Mouse (Mus musculus) midbrain, embryonic 16.5 days (tissue): ENCODE data around the gene Il25. TPM values are rescaled to one million over a fixed set of nuclear protein-coding genes. Genes with fewer than 3 reads are reported as not detected.

Source experiments
- ATAC-seq: fragments of 200-750 bp; cut with Nextera tagmentation; 2 replicates; pipeline ENCODE4 v1.8.0; 2017; ENCODE audit warnings: moderate TSS enrichment
- H3K27ac ChIP-seq: fragments of 300-500 bp; sonication (generic); 2 replicates; pipeline ENCODE4 v1.5.1; 2014; ENCODE audit warnings: mild to moderate bottlenecking, low read length, mixed read lengths
- H3K27me3 ChIP-seq: fragments of 300-500 bp; sonication (generic); 2 replicates; pipeline ENCODE4 v1.6.1; 2014; ENCODE audit warnings: low read depth, low read length, mixed read lengths; ENCODE audit not compliant: control insufficient read depth, insufficient read depth
- H3K36me3 ChIP-seq: fragments of 300-500 bp; sonication (generic); 2 replicates; pipeline ENCODE4 v1.6.1; 2014; ENCODE audit warnings: mild to moderate bottlenecking, low read length, moderate library complexity, mixed read lengths; ENCODE audit not compliant: control insufficient read depth, insufficient read depth
- H3K4me1 ChIP-seq: fragments of 300-500 bp; sonication (generic); 2 replicates; pipeline ENCODE4 v1.6.1; 2014; ENCODE audit warnings: mild to moderate bottlenecking, low read length, mixed read lengths; ENCODE audit not compliant: control insufficient read depth, insufficient read depth
- H3K4me2 ChIP-seq: fragments of 300-500 bp; sonication (generic); 2 replicates; pipeline ENCODE4 v1.6.1; 2014; ENCODE audit warnings: mild to moderate bottlenecking, low read length, mixed read lengths
- H3K4me3 ChIP-seq: fragments of 300-500 bp; sonication (generic); 2 replicates; pipeline ENCODE4 v1.5.1; 2014; ENCODE audit warnings: low read depth, mild to moderate bottlenecking, low read length, moderate library complexity, mixed read lengths
- H3K9ac ChIP-seq: fragments of 300-500 bp; sonication (generic); 2 replicates; pipeline ENCODE4 v1.6.1; 2014; ENCODE audit warnings: low read depth, low read length, mixed read lengths
- H3K9me3 ChIP-seq: fragments of 300-500 bp; sonication (generic); replicated peaks from 2 replicates; pipeline ENCODE4 v1.6.1; 2014; ENCODE audit warnings: mild to moderate bottlenecking, low read length, mixed read lengths; ENCODE audit not compliant: control insufficient read depth, poor library complexity, severe bottlenecking
- WGBS: fragments of 180-500 bp; shearing (Covaris S2); extraction: QIAGEN DNeasy Blood & Tissue Kit; methylation state at CpG from one replicate; pipeline ENCODE4 v1.1.7; 2014; 5-methylcytosine and 5-hydroxymethylcytosine counted together
- polyA plus RNA-seq: library from polyadenylated mRNA; unstranded; fragments of >200 nt; fragmentation: Nextera tagmentation; extraction: Ambion mirVana; gene quantifications from 2 replicates; pipeline ENCODE4 v1.2.1, GENCODE M21; 2015

Il25 gene
- polyA plus RNA-seq, result 0.46 and 0.51 TPM in 2 replicates

GRCm38 (mm10) chr14:54932645-54933150 is at the start of gene Il25:
TSS of gene Il25 (plus strand) at chr14:54932695.
- Histone ChIP-seq H3K4me2 (no peak within 1 kb of the TSS), H3K9ac (no peak within 1 kb of the TSS), H3K27ac (no peak within 1 kb of the TSS), H3K36me3 (no peaks in the 10 kb centered on the region), H3K27me3 (no peaks in the 10 kb centered on the region), H3K4me3 (no peak within 1 kb of the TSS), H3K4me1 (peaks cover 6% of the 10 kb centered on the region; the same call in 1 of the 2 replicates), H3K9me3 (no peaks in the 10 kb centered on the region)
- 37% methylated on average over 6 of the region's 6 CpGs for WGBS
- ATAC-seq, result no peak

GRCm38 (mm10) chr14:54883154-54884021 is 49.1 kb upstream of the Il25 start, which contains the start of the genes Bcl2l2 and Gm20521:
TSS of gene Bcl2l2 (plus strand) at chr14:54883377.
TSS of gene Gm20521 (plus strand) at chr14:54883441.
- whole genome bisulfite sequencing, result 0% methylated on average over 25 of the region's 27 CpGs
- peak within 1 kb of the TSS; percentile 76 for H3K4me2 ChIP-seq
- H3K9ac ChIP-seq, result peak within 1 kb of the TSS; percentile 78
- no peaks in the 10 kb centered on the region for H3K36me3 ChIP-seq
- H3K4me3 ChIP-seq, result peak within 1 kb of the TSS; percentile 60
- peak; percentile 87 for ATAC-seq
- H3K4me1 ChIP-seq, result peaks cover 17% of the 10 kb centered on the region
- H3K9me3 ChIP-seq, result no peaks in the 10 kb centered on the region
- H3K27me3 ChIP-seq, result no peaks in the 10 kb centered on the region
- H3K27ac ChIP-seq, result peak within 1 kb of the TSS; percentile 87

GRCm38 (mm10) chr14:54884022-54884712 is 48.3 kb upstream of the Il25 start:
- Histone ChIP-seq H3K4me2 (peak overlapping the region; percentile 76), H3K36me3 (no peaks in the 10 kb centered on the region), H3K4me3 (peak overlapping the region; percentile 60), H3K27ac (peak overlapping the region; percentile 87), H3K27me3 (no peaks in the 10 kb centered on the region), H3K4me1 (peaks cover 17% of the 10 kb centered on the region), H3K9me3 (no peaks in the 10 kb centered on the region), H3K9ac (peak overlapping the region; percentile 78)
- no peak; the same call in 1 of the 2 replicates for ATAC-seq
- 28% methylated on average over 21 of the region's 21 CpGs for WGBS

GRCm38 (mm10) chr14:54885309-54885708 is 47.2 kb upstream of the Il25 start:
- H3K9ac ChIP-seq, result no peak overlapping the region
- H3K4me2 ChIP-seq, result no peak overlapping the region; the same call in 1 of the 2 replicates
- H3K9me3 ChIP-seq, result no peaks in the 10 kb centered on the region
- peaks cover 17% of the 10 kb centered on the region for H3K4me1 ChIP-seq
- no peak overlapping the region for H3K4me3 ChIP-seq
- ATAC-seq, result no peak
- 92% methylated on average over 11 of the region's 11 CpGs for WGBS
- no peak overlapping the region for H3K27ac ChIP-seq
- H3K27me3 ChIP-seq, result no peaks in the 10 kb centered on the region
- no peaks in the 10 kb centered on the region for H3K36me3 ChIP-seq

- Histone ChIP-seq H3K36me3 (peaks cover 7% of the 10 kb centered on the region), H3K9me3 (no peaks in the 10 kb centered on the region), H3K27me3 (no peaks in the 10 kb centered on the region), H3K4me1 (peaks cover 17% of the 10 kb centered on the region), H3K4me3 (peak within 1 kb of the TSS; percentile 38), H3K9ac (no peak within 1 kb of the TSS), H3K27ac (peak within 1 kb of the TSS; percentile 78), H3K4me2 (peak within 1 kb of the TSS; percentile 42)
- WGBS, result 93% methylated on average over 3 of the region's 3 CpGs
- no peak for ATAC-seq
These were observed 40.3 kb upstream of the Il25 start, which contains the start of gene Pabpn1 for GRCm38 (mm10) chr14:54892200-54892599. TSS of gene Pabpn1 (plus strand) at chr14:54892500.

GRCm38 (mm10) chr14:54893651-54894181 is 38.8 kb upstream of the Il25 start:
- ATAC-seq, result peak; percentile 98
- H3K27me3 ChIP-seq, result no peaks in the 10 kb centered on the region
- H3K27ac ChIP-seq, result peak overlapping the region; percentile 98
- H3K4me2 ChIP-seq, result peak overlapping the region; percentile 42
- H3K4me1 ChIP-seq, result peaks cover 17% of the 10 kb centered on the region
- under 1% methylated on average over 38 of the region's 38 CpGs for WGBS
- H3K9ac ChIP-seq, result peak overlapping the region; percentile 99
- peaks cover 14% of the 10 kb centered on the region for H3K36me3 ChIP-seq
- peak overlapping the region; percentile 95 for H3K4me3 ChIP-seq
- no peaks in the 10 kb centered on the region for H3K9me3 ChIP-seq

GRCm38 (mm10) chr14:54894296-54895151 is 38.0 kb upstream of the Il25 start:
- H3K4me2 ChIP-seq, result peak overlapping the region; percentile 81
- peak overlapping the region; percentile 99 for H3K9ac ChIP-seq
- peak overlapping the region; percentile 98 for H3K27ac ChIP-seq
- H3K4me3 ChIP-seq, result peak overlapping the region; percentile 95
- peaks cover 17% of the 10 kb centered on the region for H3K36me3 ChIP-seq
- under 1% methylated on average over 47 of the region's 54 CpGs for WGBS
- H3K4me1 ChIP-seq, result peaks cover 17% of the 10 kb centered on the region
- no peaks in the 10 kb centered on the region for H3K27me3 ChIP-seq
- peak; percentile 61 for ATAC-seq
- no peaks in the 10 kb centered on the region for H3K9me3 ChIP-seq

- no peak overlapping the region for H3K27ac ChIP-seq
- H3K9me3 ChIP-seq, result no peaks in the 10 kb centered on the region
- H3K36me3 ChIP-seq, result peaks cover 17% of the 10 kb centered on the region
- WGBS, result 68% methylated on average over 2 of the region's 2 CpGs
- H3K4me1 ChIP-seq, result peaks cover 17% of the 10 kb centered on the region
- ATAC-seq, result no peak
- H3K4me2 ChIP-seq, result no peak overlapping the region
- no peak overlapping the region for H3K4me3 ChIP-seq
- H3K9ac ChIP-seq, result no peak overlapping the region
- H3K27me3 ChIP-seq, result no peaks in the 10 kb centered on the region
These were observed 35.0 kb upstream of the Il25 start for GRCm38 (mm10) chr14:54897445-54897844.
